Mouse (Mus musculus) MEL (cell line): ENCODE measurements around the gene Gm20425. TPM values are rescaled to one million over a fixed set of nuclear protein-coding genes. Genes with fewer than 3 reads are reported as not detected.

Experiments
- DNase-seq: peaks from one replicate; pipeline ENCODE4 v3.0.0; 2011; ENCODE audit warnings: low read depth, low spot score
- H3K27ac ChIP-seq: 2 replicates; pipeline ENCODE4 v1.5.1; 2012; ENCODE audit warnings: low read depth, mild to moderate bottlenecking, control low read depth, low read length, moderate library complexity; ENCODE audit not compliant: control insufficient read depth
- H3K27me3 ChIP-seq, 2 experiments: fragments of 150-350 bp in 1 of 2; sonication (generic) in 1 of 2; 2 replicates each; pipeline ENCODE4 v1.6.1; 2012; ENCODE audit warnings: low read length in 2 of 2, mild to moderate bottlenecking in 2 of 2, improper control_type of control experiment in 1 of 2, moderate library complexity in 1 of 2; ENCODE audit not compliant: insufficient read depth in 2 of 2, control insufficient read depth in 1 of 2
- H3K36me3 ChIP-seq, 2 experiments: 2 replicates each; pipeline ENCODE4 v1.6.1; 2012 to 2014; ENCODE audit warnings: low read length in 2 of 2, improper control_type of control experiment in 1 of 2, inconsistent platforms in 1 of 2, mild to moderate bottlenecking in 1 of 2; ENCODE audit not compliant: insufficient read depth in 2 of 2, control insufficient read depth in 1 of 2
- H3K4me1 ChIP-seq, 2 experiments: fragments of 150-350 bp in 1 of 2; sonication (generic) in 1 of 2; 2 replicates each; pipeline ENCODE4 v1.6.1; 2012; ENCODE audit warnings: low read length in 2 of 2, improper control_type of control experiment in 1 of 2, mild to moderate bottlenecking in 1 of 2; ENCODE audit not compliant: insufficient read depth in 2 of 2, control insufficient read depth in 1 of 2
- H3K4me3 ChIP-seq, 2 experiments: fragments of 150-350 bp in 1 of 2; sonication (generic) in 1 of 2; 2 replicates each; pipeline ENCODE4 v1.5.1; 2012; ENCODE audit warnings: low read depth in 2 of 2, low read length in 2 of 2, mild to moderate bottlenecking in 2 of 2, moderate library complexity in 2 of 2, control low read depth in 1 of 2, improper control_type of control experiment in 1 of 2; ENCODE audit not compliant: control insufficient read depth in 1 of 2, insufficient read depth in 1 of 2
- H3K79me2 ChIP-seq: 2 replicates; pipeline ENCODE4 v1.6.1; 2012; ENCODE audit warnings: mild to moderate bottlenecking, low read length, moderate library complexity; ENCODE audit not compliant: control insufficient read depth, poor library complexity, insufficient read depth
- H3K9ac ChIP-seq: 2 replicates; pipeline ENCODE4 v1.6.1; 2012; ENCODE audit warnings: low read depth, mild to moderate bottlenecking, control low read depth, low read length, moderate library complexity; ENCODE audit not compliant: control insufficient read depth, poor library complexity, severe bottlenecking
- H3K9me3 ChIP-seq: fragments of 150-350 bp; sonication (generic); replicated peaks from 2 replicates; pipeline ENCODE4 v1.6.1; 2012; ENCODE audit warnings: mild to moderate bottlenecking, low read length, improper control_type of control experiment, moderate library complexity; ENCODE audit not compliant: insufficient read depth
- BHLHE40 ChIP-seq: IDR thresholded peaks from 2 replicates; pipeline ENCODE4 v1.6.1; 2012; ENCODE audit warnings: low read depth, mild to moderate bottlenecking, inconsistent platforms, low read length, improper control_type of control experiment, borderline replicate concordance
- CTCF ChIP-seq, 3 experiments: IDR thresholded peaks in 2 of 3; conservative IDR thresholded peaks in 1 of 3; 2 replicates each; pipeline ENCODE4 v1.5.1; 2011 to 2012; ENCODE audit warnings: low read length in 3 of 3, low read depth in 2 of 3, mild to moderate bottlenecking in 2 of 3, improper control_type of control experiment in 1 of 3, inconsistent platforms in 1 of 3, mixed read lengths in 1 of 3, moderate library complexity in 1 of 3; ENCODE audit not compliant: control insufficient read depth in 1 of 3, insufficient read depth in 1 of 3, poor library complexity in 1 of 3, severe bottlenecking in 1 of 3
- ELF1 ChIP-seq: IDR thresholded peaks from 2 replicates; pipeline ENCODE4 v1.6.1; 2014; ENCODE audit warnings: low read depth, mild to moderate bottlenecking, inconsistent platforms, low read length, improper control_type of control experiment, moderate library complexity
- EP300 ChIP-seq, 2 experiments: IDR thresholded peaks; 2 replicates each; pipeline ENCODE4 v1.6.1; 2011; ENCODE audit warnings: improper control_type of control experiment in 2 of 2, low read length in 2 of 2, low read depth in 1 of 2, mild to moderate bottlenecking in 1 of 2
- ETS1 ChIP-seq: IDR thresholded peaks from 2 replicates; pipeline ENCODE4 v1.6.1; 2012; ENCODE audit warnings: low read depth, mild to moderate bottlenecking, inconsistent platforms, low read length, improper control_type of control experiment, moderate library complexity
- GABPA ChIP-seq: IDR thresholded peaks from 2 replicates; pipeline ENCODE4 v1.6.1; 2012; ENCODE audit warnings: low read depth, mild to moderate bottlenecking, inconsistent platforms, low read length, improper control_type of control experiment, moderate library complexity
- GATA1 ChIP-seq: IDR thresholded peaks from 2 replicates; pipeline ENCODE4 v1.6.1; 2011; ENCODE audit warnings: low read depth, low read length, improper control_type of control experiment
- HCFC1 ChIP-seq: IDR thresholded peaks from 2 replicates; pipeline ENCODE4 v1.6.1; 2012; ENCODE audit warnings: low read depth, mild to moderate bottlenecking, inconsistent platforms, low read length, improper control_type of control experiment, moderate library complexity
- JUND ChIP-seq: IDR thresholded peaks from 2 replicates; pipeline ENCODE4 v1.6.1; 2011; ENCODE audit warnings: low read depth, mild to moderate bottlenecking, improper control_type of control experiment, low read length
- KAT2A ChIP-seq: conservative IDR thresholded peaks from 2 replicates; pipeline ENCODE4 v1.6.1; 2012; ENCODE audit warnings: low read depth, low read length, improper control_type of control experiment, inconsistent platforms
- MAX ChIP-seq: IDR thresholded peaks from 2 replicates; pipeline ENCODE4 v1.6.1; 2011; ENCODE audit warnings: low read length, improper control_type of control experiment
- MAZ ChIP-seq: IDR thresholded peaks from 2 replicates; pipeline ENCODE4 v1.6.1; 2012; ENCODE audit warnings: low read depth, mild to moderate bottlenecking, inconsistent platforms, low read length, improper control_type of control experiment
- MYC ChIP-seq: IDR thresholded peaks from 2 replicates; pipeline ENCODE4 v1.6.1; 2011; ENCODE audit warnings: low read depth, mild to moderate bottlenecking, low read length, improper control_type of control experiment, moderate library complexity
- NELFE ChIP-seq: IDR thresholded peaks from 2 replicates; pipeline ENCODE4 v1.6.1; 2011; ENCODE audit warnings: low read depth, low read length, improper control_type of control experiment
- NRF1 ChIP-seq: IDR thresholded peaks from 2 replicates; pipeline ENCODE4 v1.6.1; 2014; ENCODE audit warnings: low read depth, mild to moderate bottlenecking, inconsistent platforms, low read length, improper control_type of control experiment, moderate library complexity; ENCODE audit not compliant: poor library complexity, insufficient read depth, severe bottlenecking
- POLR2A ChIP-seq, 2 experiments: IDR thresholded peaks; 2 replicates each; pipeline ENCODE4 v1.6.1; 2011 to 2012; ENCODE audit warnings: low read length in 2 of 2, mild to moderate bottlenecking in 2 of 2, control low read depth in 1 of 2, improper control_type of control experiment in 1 of 2, low read depth in 1 of 2, moderate library complexity in 1 of 2; ENCODE audit not compliant: control insufficient read depth in 1 of 2, insufficient read depth in 1 of 2, poor library complexity in 1 of 2
- POLR2AphosphoS2 ChIP-seq: IDR thresholded peaks from 2 replicates; pipeline ENCODE4 v1.6.1; 2011; ENCODE audit warnings: low read length, improper control_type of control experiment
- POLR2AphosphoS5 ChIP-seq: IDR thresholded peaks from 2 replicates; pipeline ENCODE4 v1.6.1; 2012; ENCODE audit warnings: low read depth, borderline replicate concordance, mild to moderate bottlenecking, inconsistent platforms, low read length, moderate library complexity, mixed read lengths
- RAD21 ChIP-seq: IDR thresholded peaks from 2 replicates; pipeline ENCODE4 v1.6.1; 2011; ENCODE audit warnings: mild to moderate bottlenecking, low read depth, low read length, improper control_type of control experiment
- RCOR1 ChIP-seq: IDR thresholded peaks from 2 replicates; pipeline ENCODE4 v1.6.1; 2012; ENCODE audit warnings: low read depth, mild to moderate bottlenecking, inconsistent platforms, low read length, improper control_type of control experiment
- SIN3A ChIP-seq: IDR thresholded peaks from 2 replicates; pipeline ENCODE4 v1.6.1; 2012; ENCODE audit warnings: low read length, improper control_type of control experiment, inconsistent platforms
- SMC3 ChIP-seq: IDR thresholded peaks from 2 replicates; pipeline ENCODE4 v1.6.1; 2011; ENCODE audit warnings: low read depth, low read length, improper control_type of control experiment
- TAL1 ChIP-seq: IDR thresholded peaks from 2 replicates; pipeline ENCODE4 v1.6.1; 2012; ENCODE audit warnings: mild to moderate bottlenecking, inconsistent platforms, low read length, moderate library complexity, mixed read lengths
- TBP ChIP-seq: IDR thresholded peaks from 2 replicates; pipeline ENCODE4 v1.8.0; 2011; ENCODE audit warnings: low read depth, low read length, improper control_type of control experiment
- UBTF ChIP-seq: IDR thresholded peaks from 2 replicates; pipeline ENCODE4 v1.6.1; 2012; ENCODE audit warnings: low read depth, mild to moderate bottlenecking, inconsistent platforms, low read length, improper control_type of control experiment, moderate library complexity, borderline replicate concordance; ENCODE audit not compliant: insufficient read depth
- USF1 ChIP-seq: IDR thresholded peaks from 2 replicates; pipeline ENCODE4 v1.6.1; 2014; ENCODE audit warnings: low read depth, mild to moderate bottlenecking, inconsistent platforms, low read length, improper control_type of control experiment, moderate library complexity
- ZC3H11A ChIP-seq: IDR thresholded peaks from 2 replicates; pipeline ENCODE4 v1.6.1; 2012; ENCODE audit warnings: low read depth, mild to moderate bottlenecking, inconsistent platforms, low read length, improper control_type of control experiment
- ZKSCAN1 ChIP-seq: IDR thresholded peaks from 2 replicates; pipeline ENCODE4 v1.6.1; 2012; ENCODE audit warnings: low read depth, mild to moderate bottlenecking, inconsistent platforms, low read length, improper control_type of control experiment, moderate library complexity
- ZMIZ1 ChIP-seq: IDR thresholded peaks from 2 replicates; pipeline ENCODE4 v1.6.1; 2012; ENCODE audit warnings: low read depth, mild to moderate bottlenecking, inconsistent platforms, low read length, improper control_type of control experiment, moderate library complexity
- ZNF384 ChIP-seq: IDR thresholded peaks from 2 replicates; pipeline ENCODE4 v1.6.1; 2012; ENCODE audit warnings: low read depth, mild to moderate bottlenecking, inconsistent platforms, low read length, improper control_type of control experiment
- polyA plus RNA-seq, 2 experiments: library from polyadenylated mRNA; stranded (reverse) in 1 of 2; unstranded in 1 of 2; fragments of >175 nt in 1 of 2; fragments of >200 nt in 1 of 2; gene quantifications; 2 replicates each; pipeline versions ENCODE4 v1.2.1 to v1.2.4; 2012; ENCODE audit warnings: low replicate concordance in 2 of 2, low read depth in 1 of 2; ENCODE audit not compliant: insufficient read length in 2 of 2, insufficient read depth in 1 of 2, missing spikeins in 1 of 2
- total RNA-seq: library from RNA; depleted of rRNA; stranded (reverse); fragments of 300-350 nt; gene quantifications from 2 replicates; pipeline ENCODE4 v1.2.3, GENCODE M21; 2012

The Gm20425 gene
- total and polyA plus RNA-seq, 3 experiments, result not detected

GRCm38 (mm10) chr9:103208802-103209423 is 21.2 kb downstream of the Gm20425 start:
- DNase-seq, result no peak
- H3K4me1 ChIP-seq, result 0 out of 4 replicates have a peak, but pooled peaks cover 0 to 7% of the 10 kb centered on the region in 2 experiments
- peaks cover 0 to 3% of the 10 kb centered on the region in 2 experiments; a peak in 2 of 4 replicates for H3K36me3 ChIP-seq
- H3K9me3 ChIP-seq, result no peaks in the 10 kb centered on the region
- H3K27ac ChIP-seq, result no peak overlapping the region
- no peak overlapping the region for H3K4me3 ChIP-seq
- H3K9ac ChIP-seq, result no peak overlapping the region
- TF ChIP-seq POLR2AphosphoS5 (no peak), ZMIZ1 (no peak), CTCF (IDR thresholded peaks at IDR 0.05 in 2 of 3, conservative IDR thresholded peaks at IDR 0.05 in 1 of 3; ENCODE audit: control insufficient read depth in 1 of 3, insufficient read depth in 1 of 3, low read depth in 2 of 3, low read length in 3 of 3, poor library complexity in 1 of 3, severe bottlenecking in 1 of 3) (no peak), ZKSCAN1 (no peak), MYC (no peak), NELFE (no peak)
- H3K27me3 ChIP-seq, result no peaks in the 10 kb centered on the region; a peak in 1 of 4 replicates
- H3K79me2 ChIP-seq, result no peaks in the 10 kb centered on the region

- DNase-seq, result peak; percentile 93
- no peaks in the 10 kb centered on the region for H3K9me3 ChIP-seq
- no peaks in the 10 kb centered on the region for H3K79me2 ChIP-seq
- H3K4me1 ChIP-seq, result 0 out of 4 replicates have a peak, but pooled peaks cover 0 to 7% of the 10 kb centered on the region in 2 experiments
- no peak overlapping the region for H3K27ac ChIP-seq
- no peaks in the 10 kb centered on the region; a peak in 1 of 4 replicates for H3K27me3 ChIP-seq
- H3K36me3 ChIP-seq, result peaks cover 0 to 3% of the 10 kb centered on the region in 2 experiments; a peak in 2 of 4 replicates
- peak overlapping the region in 1 of 2 experiments; percentile 36; a peak in 1 of 4 replicates for H3K4me3 ChIP-seq
- peak overlapping the region; percentile 52 for H3K9ac ChIP-seq
- TF ChIP-seq POLR2AphosphoS2 (no peak), GABPA (no peak), EP300 (IDR thresholded peaks at IDR 0.05; ENCODE audit: low read depth in 1 of 2, low read length in 2 of 2) (no peak), RAD21 (peak; percentile 77), MAX (peak; percentile 62; the same call in 1 of the 2 replicates), BHLHE40 (no peak), JUND (no peak), ZKSCAN1 (no peak), ZC3H11A (peak; percentile 51; the same call in 1 of the 2 replicates), UBTF (no peak), ETS1 (peak; percentile 67; the same call in 1 of the 2 replicates), TAL1 (no peak), ZNF384 (peak; percentile 85), KAT2A (no peak), RCOR1 (no peak), ELF1 (0 out of 2 replicates have a peak, but pooled peaks have one; percentile 11), POLR2A (IDR thresholded peaks at IDR 0.05; ENCODE audit: control insufficient read depth in 1 of 2, insufficient read depth in 1 of 2, low read depth in 1 of 2, low read length in 2 of 2, poor library complexity in 1 of 2) (no peak), SIN3A (peak; percentile 51; the same call in 1 of the 2 replicates), GATA1 (no peak), TBP (0 out of 2 replicates have a peak, but pooled peaks have one; percentile 15), MAZ (peak; percentile 82), SMC3 (peak; percentile 80), NRF1 (no peak), USF1 (no peak), HCFC1 (peak; percentile 49)
Observed at GRCm38 (mm10) chr9:103207846-103208245, 22.3 kb downstream of the Gm20425 start.
